In genomic region chr16:33859988-33860700, GRCm38 (mm10) we compare ENCODE assay signal across 8 mouse cellular contexts. TPM values are rescaled to one million over a fixed set of nuclear protein-coding genes. Genes with fewer than 3 reads are reported as not detected.
A peak's percentile ranks its signal among the peaks of the same experiment; 100 is the strongest.
DNase-seq lines count a peak whose midpoint lies in the region; ATAC-seq lines count a peak whose summit lies in the region.

No protein-coding gene starts in this region.

- H3K9me3 ChIP-seq in neural tube, embryonic 11.5 days (ENCODE audit: control insufficient read depth, low read length): no peaks in the 10 kb centered on the region
- H3K9me3 ChIP-seq in intestine, embryonic 16.5 days (ENCODE audit: control insufficient read depth, low read length): no peaks in the 10 kb centered on the region

- H3K4me2 ChIP-seq in neural tube, embryonic 11.5 days (ENCODE audit: low read depth): peak overlapping the region; percentile 21; the same call in 1 of the 2 replicates
- H3K4me2 ChIP-seq in intestine, embryonic 16.5 days (ENCODE audit: low read depth, low read length): no peak overlapping the region

- no peaks in the 10 kb centered on the region for H3K27me3 ChIP-seq in neural tube, embryonic 11.5 days (ENCODE audit: control insufficient read depth, insufficient read depth, low read length)
- H3K27me3 ChIP-seq in intestine, embryonic 16.5 days (replicated peaks; ENCODE audit: control insufficient read depth, insufficient read depth, low read length): no peaks in the 10 kb centered on the region

- no peaks in the 10 kb centered on the region for H3K4me1 ChIP-seq in neural tube, embryonic 11.5 days (ENCODE audit: control insufficient read depth, insufficient read depth, low read length)
- 0 out of 2 replicates have a peak, but pooled peaks cover 4% of the 10 kb centered on the region for H3K4me1 ChIP-seq in intestine, embryonic 16.5 days (ENCODE audit: control insufficient read depth, insufficient read depth, low read length)

- H3K4me3 ChIP-seq in neural tube, embryonic 11.5 days (ENCODE audit: low read depth, low read length): no peak overlapping the region
- H3K4me3 ChIP-seq in intestine, embryonic 16.5 days (ENCODE audit: low read length): no peak overlapping the region

- H3K36me3 ChIP-seq in neural tube, embryonic 11.5 days (ENCODE audit: control insufficient read depth, insufficient read depth, low read length): no peaks in the 10 kb centered on the region
- H3K36me3 ChIP-seq in intestine, embryonic 16.5 days (ENCODE audit: control insufficient read depth, insufficient read depth, low read length): no peaks in the 10 kb centered on the region

- no peak overlapping the region for H3K9ac ChIP-seq in neural tube, embryonic 11.5 days (ENCODE audit: low read length)
- no peak overlapping the region for H3K9ac ChIP-seq in intestine, embryonic 16.5 days (ENCODE audit: low read depth, low read length)

- peak; percentile 27 for DNase-seq in neural tube, embryonic 11.5 days (ENCODE audit: low spot score)
- no peak for DNase-seq in neural tube, embryonic 10.5 days (ENCODE audit: extremely low spot score, low spot score)
- peak; percentile 93 to 95 for DNase-seq in cerebellum, postnatal 36 days
- DNase-seq in left cerebral cortex, adult 9 months (ENCODE audit: low spot score in 2 of 2): peak; percentile 78 to 85
- DNase-seq in telencephalon, adult 2 months (ENCODE audit: low read depth, low spot score): peak; percentile 35

- ATAC-seq in neural tube, embryonic 11.5 days (ENCODE audit: insufficient read depth, low FRiP score, low TSS enrichment): no peak
- ATAC-seq in granulocyte monocyte progenitor cell, adult 5-6 weeks (replicated peaks; ENCODE audit: poor library complexity, severe bottlenecking): peak; percentile 80
- ATAC-seq in intestine, embryonic 16.5 days: peak; percentile 46; the same call in 1 of the 2 replicates
- ATAC-seq in megakaryocyte-erythroid progenitor cell, adult 5-6 weeks (replicated peaks; ENCODE audit: low FRiP score, low TSS enrichment, poor library complexity, severe bottlenecking): peak; percentile 55; the same call in 1 of the 2 replicates

- WGBS in neural tube, embryonic 11.5 days: 51% methylated on average over 14 of the region's 14 CpGs
- WGBS in intestine, embryonic 16.5 days: 57% methylated on average over 14 of the region's 14 CpGs

- H3K27ac ChIP-seq in neural tube, embryonic 11.5 days (ENCODE audit: low read depth, low read length): no peak overlapping the region
- no peak overlapping the region for H3K27ac ChIP-seq in intestine, embryonic 16.5 days (ENCODE audit: low read length)

RNA-seq across cellular contexts. Expression of gene Itgb5, which starts 30.7 kb away (rescaled TPM):
- polyA plus RNA-seq in neural tube, embryonic 11.5 days (2014; fragmentation: Nextera tagmentation; extraction: Ambion mirVana): 31.5 and 32.4 TPM in 2 replicates
- 8.1 and 19.6 TPM in 2 replicates for total RNA-seq in granulocyte monocyte progenitor cell, adult 5-6 weeks (2014; fragmentation: Nextera tagmentation)
- 9.2 and 13.4 TPM in 2 replicates for total RNA-seq in granulocyte monocyte progenitor cell, adult 5-6 weeks (2017)
- polyA plus RNA-seq in intestine, embryonic 16.5 days (2015; fragmentation: Nextera tagmentation; extraction: Ambion mirVana): 6.6 and 9.3 TPM in 2 replicates
- total RNA-seq in megakaryocyte-erythroid progenitor cell, adult 5-6 weeks (2014; fragmentation: Nextera tagmentation): not detected in 2 replicates
- total RNA-seq in megakaryocyte-erythroid progenitor cell, adult 5-6 weeks (2017): 0.47 and 0.53 TPM in 2 replicates

Comparison
In these comparisons a context has a peak if more than half of its experiments do, and no peak if none do; other contexts are left out.
1. RNA of gene Itgb5, which starts 30.7 kb away (total RNA-seq): 8.1 to 19.6 TPM in granulocyte monocyte progenitor cell, adult 5-6 weeks; 0.47 to 0.53 TPM in megakaryocyte-erythroid progenitor cell, adult 5-6 weeks; every median in the first group is over 4 times any median in the second.